Mouse (Mus musculus) cerebellum, adult 2 months (tissue): ENCODE results near the gene Hivep2.

Experiments used
- CTCF ChIP-seq: fragments of 200-500 bp; IDR thresholded peaks from 2 replicates; pipeline ENCODE4 v1.5.1; 2011; ENCODE audit warnings: low read depth, mild to moderate bottlenecking, control low read depth, low read length, moderate library complexity, borderline replicate concordance; ENCODE audit not compliant: insufficient read depth
- POLR2A ChIP-seq: fragments of 200-500 bp; IDR thresholded peaks from 2 replicates; pipeline ENCODE4 v1.6.1; 2011; ENCODE audit warnings: low read length, control low read depth, borderline replicate concordance; ENCODE audit not compliant: insufficient read depth

DNA sequence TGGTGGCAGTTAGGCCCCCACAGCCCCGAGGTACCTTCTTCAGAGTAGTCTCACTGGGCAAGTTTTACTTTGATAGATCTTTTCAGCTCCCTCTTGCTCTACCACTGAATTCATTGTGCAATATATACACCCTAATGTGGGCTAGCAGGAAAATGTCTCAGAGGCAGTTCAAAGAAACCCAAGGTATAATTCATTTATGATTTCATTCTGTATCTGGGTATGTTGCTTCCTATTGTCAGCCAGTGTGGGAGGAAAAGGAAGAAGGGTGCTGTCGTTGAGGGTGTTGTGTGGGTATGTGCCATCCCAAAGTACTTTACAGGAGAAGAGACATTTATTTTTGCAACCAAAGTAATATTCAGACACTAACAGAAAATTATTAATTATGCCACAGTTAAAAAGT lies 92.9 kb downstream of the Hivep2 start:
- TF ChIP-seq CTCF (no peak), POLR2A (no peak)
